Mouse (Mus musculus) neutrophil, adult 5-6 weeks (primary cell): ENCODE results near the gene Gapdhs. TPM values are rescaled to one million over a fixed set of nuclear protein-coding genes. Genes with fewer than 3 reads are reported as not detected.

Experiments used
- ATAC-seq: fragments of 151-379, 151-347 bp; 2 replicates; pipeline ENCODE4 v1.8.0; 2017; ENCODE audit warnings: mild to moderate bottlenecking, moderate TSS enrichment; ENCODE audit not compliant: insufficient number of reproducible peaks, poor library complexity, low FRiP score, severe bottlenecking; ENCODE audit errors: extremely low read depth
- total RNA-seq: library from RNA; stranded (forward); fragments of 200-1000 nt; gene quantifications from 2 replicates; pipeline ENCODE4 v1.2.3, GENCODE M21; 2017

The Gapdhs gene
- total RNA-seq, 1 experiment from 2014 or later: not detected

DNA sequence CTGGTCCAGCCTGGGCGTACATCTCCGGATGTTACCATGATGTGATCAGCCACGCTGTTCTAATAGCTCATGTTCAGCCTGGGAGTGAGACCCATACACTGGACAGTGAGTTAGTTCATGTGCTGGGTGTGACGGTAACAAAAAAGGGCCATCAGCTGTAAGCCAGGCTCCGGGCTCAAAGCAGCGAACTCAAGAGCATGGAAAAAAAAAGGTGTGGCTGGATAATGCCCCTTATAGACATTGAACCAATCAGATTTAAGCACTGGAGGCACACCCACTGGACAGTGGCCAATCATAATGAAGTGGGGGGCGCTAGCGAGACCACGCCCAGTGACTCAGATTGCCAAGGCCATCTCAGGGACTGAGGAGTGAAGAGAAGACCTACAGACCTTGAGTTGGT, 44.9 kb downstream of the Gapdhs start, which contains the start of gene 2200002J24Rik:
Gene 2200002J24Rik, plus strand, starts transcription at position 338 of the 400 bp plus-strand sequence.
- no peak for ATAC-seq

DNA sequence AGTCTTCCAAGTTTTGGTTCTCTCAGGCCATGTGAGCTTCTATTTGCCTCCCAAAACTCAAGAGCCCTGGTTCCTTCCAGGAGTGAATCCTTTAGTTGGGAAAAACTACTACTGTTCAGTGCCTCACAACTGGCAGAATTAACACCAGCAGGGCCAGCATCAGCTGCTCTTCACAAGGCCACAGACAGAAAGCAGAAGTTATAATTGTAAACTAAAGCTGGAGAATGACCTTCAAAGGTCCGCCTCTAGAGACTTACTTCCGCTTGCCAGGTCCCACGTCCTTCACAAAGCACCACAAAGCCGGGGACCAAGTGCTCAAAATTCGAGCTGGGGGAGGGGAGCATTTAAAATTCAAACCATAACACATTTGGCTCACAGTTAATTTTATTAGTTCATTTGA, 45.4 kb downstream of the Gapdhs start:
- ATAC-seq: peak; percentile 86

- ATAC-seq: no peak
These were observed 55.2 kb downstream of the Gapdhs start for GRCm38 (mm10) chr7:30688325-30688724.

DNA sequence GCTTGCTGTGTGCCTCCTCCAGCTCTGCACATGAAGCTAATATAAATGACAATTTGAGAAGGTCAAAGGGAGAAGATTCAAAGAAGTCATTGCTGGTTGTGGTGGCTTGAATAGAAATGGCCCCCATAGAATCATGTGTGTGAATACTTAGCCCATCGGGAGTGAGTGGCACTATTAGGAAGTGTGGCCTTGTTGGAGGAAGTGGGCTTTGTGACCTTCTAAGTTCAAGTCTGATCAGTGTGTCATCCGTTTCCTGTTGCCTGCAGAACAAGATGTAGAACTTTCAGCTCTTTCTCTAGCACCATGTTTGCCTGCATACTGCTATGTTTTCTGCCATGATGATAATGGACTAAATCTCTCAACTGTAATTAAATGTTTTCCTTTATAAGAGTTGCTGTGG, 60.1 kb downstream of the Gapdhs start:
- no peak for ATAC-seq

DNA sequence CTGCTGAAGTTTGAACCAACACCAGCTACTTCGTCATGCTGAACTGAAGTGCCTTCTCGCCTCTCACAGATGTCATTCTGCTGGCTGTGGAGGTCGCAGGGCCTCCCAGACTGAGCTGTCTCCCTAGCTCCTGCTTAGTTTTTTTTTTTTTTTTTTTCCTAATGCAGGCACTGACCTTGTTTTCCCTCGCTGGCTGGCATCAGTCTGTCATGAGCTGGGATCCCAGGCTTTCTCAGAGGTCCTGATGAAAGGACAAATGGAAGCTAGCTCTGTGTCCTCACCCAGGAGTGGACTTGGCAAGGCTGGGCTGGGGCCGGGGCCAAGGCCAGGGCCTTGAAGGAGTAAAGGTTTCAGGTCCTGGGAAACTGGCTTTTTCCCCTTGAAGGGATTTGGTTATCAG, 61.6 kb downstream of the Gapdhs start:
- ATAC-seq: no peak

Other genes starting within 250 kb of the Gapdhs start
- 0.70 and 7.5 TPM in 2 replicates for gene Arhgap33, start 208.6 kb downstream of the Gapdhs start, total RNA-seq
- 3.7 and 5.3 TPM in 2 replicates for gene Hspb6, start 191.5 kb downstream of the Gapdhs start, total RNA-seq
- 6.8 and 7.8 TPM in 2 replicates for gene Proser3, start 191.4 kb downstream of the Gapdhs start, total RNA-seq
- 22.0 and 41.4 TPM in 2 replicates for gene Lin37, start 183.8 kb downstream of the Gapdhs start, total RNA-seq
- gene U2af1l4, start 180.4 kb downstream of the Gapdhs start, total RNA-seq: 67.3 and 69.4 TPM in 2 replicates
- gene Gm49396, start 180.3 kb downstream of the Gapdhs start, total RNA-seq: 20.0 and 20.3 TPM in 2 replicates
- gene Psenen, start 180.1 kb downstream of the Gapdhs start, total RNA-seq: 166 and 194 TPM in 2 replicates
- gene Igflr1, start 178.3 kb downstream of the Gapdhs start, total RNA-seq: not detected in 2 replicates
- 36.5 and 64.7 TPM in 2 replicates for gene Kmt2b, start 155.0 kb downstream of the Gapdhs start, total RNA-seq
- 3.0 and 3.3 TPM in 2 replicates for gene Zbtb32, start 144.8 kb downstream of the Gapdhs start, total RNA-seq
- gene Upk1a, start 130.8 kb downstream of the Gapdhs start, total RNA-seq: 0.49 TPM in 1 of 2 replicates, not detected in the other
- 190 and 241 TPM in 2 replicates for gene Cox6b1, start 117.5 kb downstream of the Gapdhs start, total RNA-seq
- gene Etv2, start 107.8 kb downstream of the Gapdhs start, total RNA-seq: not detected in 2 replicates
- gene Rbm42, start 93.4 kb downstream of the Gapdhs start, total RNA-seq: 60.7 and 77.3 TPM in 2 replicates
- 22.8 and 29.9 TPM in 2 replicates for gene Haus5, start 78.7 kb downstream of the Gapdhs start, total RNA-seq
- gene Pmis2, start 72.1 kb downstream of the Gapdhs start, total RNA-seq: not detected in 2 replicates
- not detected in 2 replicates for gene 2200002J24Rik, start 44.8 kb downstream of the Gapdhs start, total RNA-seq
- gene Atp4a, start 31.5 kb downstream of the Gapdhs start, total RNA-seq: 0.58 TPM in 1 of 2 replicates, not detected in the other
- gene Tmem147, start 14.1 kb downstream of the Gapdhs start, total RNA-seq: 8.3 and 15.1 TPM in 2 replicates
- gene Sbsn, start 7.8 kb upstream of the Gapdhs start, total RNA-seq: 2.0 and 5.8 TPM in 2 replicates
- not detected in 2 replicates for gene Dmkn, start 20.1 kb upstream of the Gapdhs start, total RNA-seq
- not detected in 2 replicates for gene Krtdap, start 44.2 kb upstream of the Gapdhs start, total RNA-seq
- gene Ffar2, start 80.1 kb upstream of the Gapdhs start, total RNA-seq: 0.35 and 0.37 TPM in 2 replicates
- gene Ffar3, start 112.5 kb upstream of the Gapdhs start, total RNA-seq: 0.70 and 0.98 TPM in 2 replicates
- gene Ffar1, start 117.9 kb upstream of the Gapdhs start, total RNA-seq: 25.6 and 25.8 TPM in 2 replicates
- gene Cd22, start 136.7 kb upstream of the Gapdhs start, total RNA-seq: 493 and 656 TPM in 2 replicates
- 0.49 and 0.70 TPM in 2 replicates for gene Mag, start 171.2 kb upstream of the Gapdhs start, total RNA-seq
- gene Hamp2, start 181.0 kb upstream of the Gapdhs start, total RNA-seq: not detected in 2 replicates
- gene Hamp, start 200.4 kb upstream of the Gapdhs start, total RNA-seq: not detected in 2 replicates
- 178 and 186 TPM in 2 replicates for gene Usf2, start 213.1 kb upstream of the Gapdhs start, total RNA-seq
- gene Lsr, start 229.8 kb upstream of the Gapdhs start, total RNA-seq: 1.4 and 1.5 TPM in 2 replicates
- gene Fam187b, start 230.1 kb upstream of the Gapdhs start, total RNA-seq: 0.86 and 1.4 TPM in 2 replicates